Mouse (Mus musculus) olfactory bulb, adult 2 months (tissue): ENCODE data around the gene Fcer1g.

Experiments
- CTCF ChIP-seq: fragments of 200-500 bp; IDR thresholded peaks from 2 replicates; pipeline ENCODE4 v1.5.1; 2012; ENCODE audit warnings: low read depth, mild to moderate bottlenecking, low read length, moderate library complexity; ENCODE audit not compliant: insufficient read depth
- POLR2A ChIP-seq: fragments of 200-500 bp; IDR thresholded peaks from 2 replicates; pipeline ENCODE4 v1.6.1; 2012; ENCODE audit warnings: mild to moderate bottlenecking, low read depth, low read length, moderate library complexity; ENCODE audit not compliant: insufficient read depth

- no peak for TF ChIP-seq CTCF
- TF ChIP-seq POLR2A = no peak
These were observed 16.8 kb upstream of the Fcer1g start, which contains the start of gene Ndufs2 for GRCm38 (mm10) chr1:171250680-171251593.
